Mouse (Mus musculus) layer of hippocampus, adult 8-10 months (tissue): ENCODE data around the gene Lurap1l. TPM values are rescaled to one million over a fixed set of nuclear protein-coding genes. Genes with fewer than 3 reads are reported as not detected.
"Not testable (repeated sequence)": the region's sequence is repeated elsewhere in the genome, so short reads cannot be mapped to it uniquely, and the experiment has no call there.

Experiments
- DNase-seq, 2 experiments: peaks; one replicate each; pipeline ENCODE4 v3.0.0; 2022; ENCODE audit warnings: low spot score in 2 of 2
- total RNA-seq, 4 experiments: library from RNA; stranded (reverse); gene quantifications; 2 replicates each; pipeline ENCODE4 v1.2.4; 2022

Gene Lurap1l
- total RNA-seq, 4 experiments from 2014 or later, result 18.7 to 26.7 (median 22.1) TPM

GRCm38 (mm10) chr4:80917128-80917527 is 6.7 kb downstream of the Lurap1l start:
- not testable (repeated sequence) for DNase-seq

GRCm38 (mm10) chr4:80917812-80918211 is 7.4 kb downstream of the Lurap1l start:
- DNase-seq, result no peak

GRCm38 (mm10) chr4:80918526-80919129 is 8.2 kb downstream of the Lurap1l start:
- DNase-seq, result no peak

- no peak for DNase-seq
These were observed 8.9 kb downstream of the Lurap1l start for GRCm38 (mm10) chr4:80919217-80919867.

- no peak for DNase-seq
These were observed 11.4 kb downstream of the Lurap1l start for GRCm38 (mm10) chr4:80921646-80922489.

- no peak for DNase-seq
These were observed 12.2 kb downstream of the Lurap1l start for GRCm38 (mm10) chr4:80922654-80923053.

- DNase-seq, result peak in 1 of 2 experiments; percentile 19
These were observed 14.4 kb downstream of the Lurap1l start for GRCm38 (mm10) chr4:80924815-80925214.

GRCm38 (mm10) chr4:80925752-80926519 is 15.5 kb downstream of the Lurap1l start:
- DNase-seq, result peak; percentile 44 to 55

GRCm38 (mm10) chr4:80934749-80935148 is 24.3 kb downstream of the Lurap1l start:
- no peak for DNase-seq

- DNase-seq, result no peak
These were observed 28.7 kb downstream of the Lurap1l start for GRCm38 (mm10) chr4:80939115-80939514.

- DNase-seq, result no peak
These were observed 30.5 kb downstream of the Lurap1l start for GRCm38 (mm10) chr4:80940946-80941345.

- DNase-seq, result no peak
These were observed 31.5 kb downstream of the Lurap1l start for GRCm38 (mm10) chr4:80941978-80942377.

- DNase-seq, result peak in 1 of 2 experiments; percentile 36
These were observed 34.2 kb downstream of the Lurap1l start for GRCm38 (mm10) chr4:80944605-80945004.

GRCm38 (mm10) chr4:80949110-80949509 is 38.7 kb downstream of the Lurap1l start:
- no peak for DNase-seq

- no peak for DNase-seq
These were observed 39.3 kb downstream of the Lurap1l start for GRCm38 (mm10) chr4:80949720-80950119.

GRCm38 (mm10) chr4:80950280-80950781 is 39.9 kb downstream of the Lurap1l start:
- DNase-seq, result no peak

GRCm38 (mm10) chr4:80952653-80953052 is 42.2 kb downstream of the Lurap1l start:
- no peak for DNase-seq

- DNase-seq, result no peak
These were observed 45.5 kb downstream of the Lurap1l start for GRCm38 (mm10) chr4:80955942-80956341.

- no peak for DNase-seq
These were observed 57.1 kb downstream of the Lurap1l start for GRCm38 (mm10) chr4:80967526-80967925.

- DNase-seq, result no peak
These were observed 61.4 kb downstream of the Lurap1l start for GRCm38 (mm10) chr4:80971846-80972245.

GRCm38 (mm10) chr4:80973896-80974295 is 63.5 kb downstream of the Lurap1l start:
- no peak for DNase-seq
